Mouse (Mus musculus) stomach, postnatal 0 days (tissue): ENCODE measurements around the gene Glrx5.

Experiments used
- CTCF ChIP-seq: IDR thresholded peaks from 2 replicates; pipeline ENCODE4 v1.5.1; 2016; ENCODE audit warnings: antibody characterized with exemption, low read depth, mild to moderate bottlenecking, moderate library complexity
- EP300 ChIP-seq: optimal IDR thresholded peaks from 2 replicates; pipeline ENCODE3; 2016; ENCODE audit warnings: antibody characterized with exemption

- TF ChIP-seq EP300 (no peak), CTCF (no peak)
Measured at GRCm38 (mm10) chr12:105008752-105009178, 23.7 kb upstream of the Glrx5 start.
